Mouse (Mus musculus) forebrain, embryonic 11.5 days (tissue): ENCODE measurements around the gene Per3. TPM values are rescaled to one million over a fixed set of nuclear protein-coding genes. Genes with fewer than 3 reads are reported as not detected.

Source experiments
- ATAC-seq: fragments of 200-750 bp; cut with Nextera tagmentation; replicated peaks from 2 replicates; pipeline ENCODE4 v1.8.0; 2017; ENCODE audit warnings: moderate TSS enrichment; ENCODE audit not compliant: low FRiP score
- DNase-seq: peaks from one replicate; pipeline ENCODE4 v3.0.0-alpha.2; 2017; ENCODE audit warnings: low spot score
- H3K27ac ChIP-seq: fragments of 300-500 bp; sonication (generic); 2 replicates; pipeline ENCODE4 v1.5.1; 2014; ENCODE audit warnings: low read depth, low read length
- H3K27me3 ChIP-seq: fragments of 300-500 bp; sonication (generic); 2 replicates; pipeline ENCODE4 v1.6.1; 2014; ENCODE audit warnings: mild to moderate bottlenecking, low read length, mixed read lengths; ENCODE audit not compliant: control insufficient read depth, insufficient read depth
- H3K36me3 ChIP-seq: fragments of 300-500 bp; sonication (generic); 2 replicates; pipeline ENCODE4 v1.6.1; 2014; ENCODE audit warnings: mild to moderate bottlenecking, low read length, moderate library complexity, mixed read lengths; ENCODE audit not compliant: control insufficient read depth, insufficient read depth
- H3K4me1 ChIP-seq: fragments of 300-500 bp; sonication (generic); replicated peaks from 2 replicates; pipeline ENCODE4 v1.6.1; 2014; ENCODE audit warnings: low read length, mixed read lengths; ENCODE audit not compliant: control insufficient read depth, insufficient read depth
- H3K4me2 ChIP-seq: fragments of 300-500 bp; sonication (generic); 2 replicates; pipeline ENCODE4 v1.6.1; 2014; ENCODE audit warnings: low read depth, mild to moderate bottlenecking, low read length, moderate library complexity, mixed read lengths; ENCODE audit not compliant: severe bottlenecking
- H3K4me3 ChIP-seq: fragments of 300-500 bp; sonication (generic); 2 replicates; pipeline ENCODE4 v1.5.1; 2014; ENCODE audit warnings: low read depth, low read length
- H3K9ac ChIP-seq: fragments of 300-500 bp; sonication (generic); 2 replicates; pipeline ENCODE4 v1.6.1; 2014; ENCODE audit warnings: low read length
- H3K9me3 ChIP-seq: fragments of 300-500 bp; sonication (generic); 2 replicates; pipeline ENCODE4 v1.6.1; 2016; ENCODE audit warnings: low read length, mixed read lengths; ENCODE audit not compliant: control insufficient read depth
- WGBS: fragments of 180-500 bp; shearing (Covaris S2); extraction: QIAGEN DNeasy Blood & Tissue Kit; methylation state at CpG from one replicate; pipeline ENCODE4 v1.1.7; 2014; 5-methylcytosine and 5-hydroxymethylcytosine counted together
- polyA plus RNA-seq: library from polyadenylated mRNA; unstranded; fragments of >200 nt; fragmentation: Nextera tagmentation; extraction: Ambion mirVana; gene quantifications from 2 replicates; pipeline ENCODE4 v1.2.1, GENCODE M21; 2014

Gene Per3
- polyA plus RNA-seq, 1 experiment from 2014 or later = 6.7 TPM

GRCm38 (mm10) chr4:151073108-151073744 lies 28.8 kb upstream of the Per3 start:
- DNase-seq = peak; percentile 83
- Histone ChIP-seq H3K27ac (no peak overlapping the region), H3K4me2 (no peak overlapping the region), H3K9ac (no peak overlapping the region), H3K4me1 (no peaks in the 10 kb centered on the region), H3K9me3 (no peaks in the 10 kb centered on the region), H3K4me3 (no peak overlapping the region), H3K27me3 (no peaks in the 10 kb centered on the region), H3K36me3 (peaks cover 10% of the 10 kb centered on the region; the same call in 1 of the 2 replicates)
- ATAC-seq = 0 out of 2 replicates have a peak, but pooled peaks have one; percentile 44
- WGBS = 57% methylated on average over 13 of the region's 13 CpGs

GRCm38 (mm10) chr4:151070962-151071361 lies 26.5 kb upstream of the Per3 start:
- H3K4me1 ChIP-seq = no peaks in the 10 kb centered on the region
- ATAC-seq = no peak
- H3K9ac ChIP-seq = no peak overlapping the region
- peak; percentile 40 for DNase-seq
- H3K27ac ChIP-seq = no peak overlapping the region
- no peak overlapping the region for H3K4me2 ChIP-seq
- 88% methylated on average over 7 of the region's 7 CpGs for WGBS
- peaks cover 3% of the 10 kb centered on the region; the same call in 1 of the 2 replicates for H3K36me3 ChIP-seq
- H3K9me3 ChIP-seq = no peaks in the 10 kb centered on the region
- H3K4me3 ChIP-seq = no peak overlapping the region
- H3K27me3 ChIP-seq = no peaks in the 10 kb centered on the region

GRCm38 (mm10) chr4:151068751-151069150 lies 24.3 kb upstream of the Per3 start:
- Histone ChIP-seq H3K27me3 (no peaks in the 10 kb centered on the region), H3K9ac (no peak overlapping the region), H3K4me2 (no peak overlapping the region), H3K4me3 (no peak overlapping the region), H3K27ac (no peak overlapping the region), H3K9me3 (no peaks in the 10 kb centered on the region), H3K36me3 (no peaks in the 10 kb centered on the region; the same call in 1 of the 2 replicates), H3K4me1 (no peaks in the 10 kb centered on the region)
- 85% methylated on average over 4 of the region's 4 CpGs for WGBS
- ATAC-seq = no peak
- DNase-seq = peak; percentile 27

GRCm38 (mm10) chr4:151059566-151059965 lies 15.1 kb upstream of the Per3 start:
- WGBS = 97% methylated on average over 4 of the region's 4 CpGs
- no peaks in the 10 kb centered on the region for H3K36me3 ChIP-seq
- H3K4me3 ChIP-seq = no peak overlapping the region
- DNase-seq (peak; percentile 43), ATAC-seq (no peak)
- H3K4me1 ChIP-seq = peaks cover 7% of the 10 kb centered on the region; the same call in 1 of the 2 replicates
- no peaks in the 10 kb centered on the region for H3K9me3 ChIP-seq
- H3K27me3 ChIP-seq = no peaks in the 10 kb centered on the region
- no peak overlapping the region for H3K9ac ChIP-seq
- H3K27ac ChIP-seq = no peak overlapping the region
- no peak overlapping the region for H3K4me2 ChIP-seq

GRCm38 (mm10) chr4:151058634-151059033 lies 14.2 kb upstream of the Per3 start:
- H3K9me3 ChIP-seq = no peaks in the 10 kb centered on the region
- H3K4me3 ChIP-seq = peak overlapping the region; percentile 89; the same call in 1 of the 2 replicates
- DNase-seq = peak; percentile 42
- no peaks in the 10 kb centered on the region for H3K36me3 ChIP-seq
- H3K4me1 ChIP-seq = peaks cover 7% of the 10 kb centered on the region; the same call in 1 of the 2 replicates
- peak overlapping the region; percentile 51 for H3K27ac ChIP-seq
- no peak for ATAC-seq
- H3K9ac ChIP-seq = peak overlapping the region; percentile 39
- WGBS = 82% methylated on average over 4 of the region's 4 CpGs
- H3K27me3 ChIP-seq = no peaks in the 10 kb centered on the region
- H3K4me2 ChIP-seq = peak overlapping the region; percentile 50; the same call in 1 of the 2 replicates

- Histone ChIP-seq H3K36me3 (no peaks in the 10 kb centered on the region), H3K27me3 (no peaks in the 10 kb centered on the region), H3K4me3 (peak within 1 kb of the TSS; percentile 89), H3K9me3 (no peaks in the 10 kb centered on the region), H3K27ac (peak within 1 kb of the TSS; percentile 80), H3K4me1 (peaks cover 7% of the 10 kb centered on the region; the same call in 1 of the 2 replicates), H3K9ac (peak within 1 kb of the TSS; percentile 86), H3K4me2 (peak within 1 kb of the TSS; percentile 78)
- DNase-seq (peak; percentile 100), ATAC-seq (peak; percentile 99)
- WGBS = under 1% methylated on average over 110 of the region's 114 CpGs
Observed at GRCm38 (mm10) chr4:151057347-151058321, 13.2 kb upstream of the Per3 start, which contains the start of gene Vamp3. Gene Vamp3, minus strand, starts transcription at chr4:151057963.

GRCm38 (mm10) chr4:151051162-151051561 lies 6.7 kb upstream of the Per3 start:
- Histone ChIP-seq H3K9ac (no peak overlapping the region), H3K27me3 (no peaks in the 10 kb centered on the region), H3K4me2 (no peak overlapping the region), H3K4me3 (no peak overlapping the region), H3K9me3 (no peaks in the 10 kb centered on the region), H3K36me3 (no peaks in the 10 kb centered on the region; the same call in 1 of the 2 replicates), H3K27ac (no peak overlapping the region), H3K4me1 (no peaks in the 10 kb centered on the region)
- ATAC-seq (no peak), DNase-seq (peak; percentile 15)
- WGBS = 90% methylated on average over 1 of the region's 1 CpGs

- Histone ChIP-seq H3K4me3 (no peak overlapping the region), H3K9ac (no peak overlapping the region), H3K27me3 (no peaks in the 10 kb centered on the region; the same call in 1 of the 2 replicates), H3K4me2 (no peak overlapping the region), H3K4me1 (peaks cover 6% of the 10 kb centered on the region; the same call in 1 of the 2 replicates), H3K27ac (no peak overlapping the region), H3K9me3 (no peaks in the 10 kb centered on the region), H3K36me3 (no peaks in the 10 kb centered on the region; the same call in 1 of the 2 replicates)
- 91% methylated on average over 3 of the region's 3 CpGs for WGBS
- DNase-seq = no peak
- ATAC-seq = no peak
Observed at GRCm38 (mm10) chr4:151046524-151046923, 2.1 kb upstream of the Per3 start.
